ENCODE assay signal across 23 mouse cellular contexts in the genomic region with DNA sequence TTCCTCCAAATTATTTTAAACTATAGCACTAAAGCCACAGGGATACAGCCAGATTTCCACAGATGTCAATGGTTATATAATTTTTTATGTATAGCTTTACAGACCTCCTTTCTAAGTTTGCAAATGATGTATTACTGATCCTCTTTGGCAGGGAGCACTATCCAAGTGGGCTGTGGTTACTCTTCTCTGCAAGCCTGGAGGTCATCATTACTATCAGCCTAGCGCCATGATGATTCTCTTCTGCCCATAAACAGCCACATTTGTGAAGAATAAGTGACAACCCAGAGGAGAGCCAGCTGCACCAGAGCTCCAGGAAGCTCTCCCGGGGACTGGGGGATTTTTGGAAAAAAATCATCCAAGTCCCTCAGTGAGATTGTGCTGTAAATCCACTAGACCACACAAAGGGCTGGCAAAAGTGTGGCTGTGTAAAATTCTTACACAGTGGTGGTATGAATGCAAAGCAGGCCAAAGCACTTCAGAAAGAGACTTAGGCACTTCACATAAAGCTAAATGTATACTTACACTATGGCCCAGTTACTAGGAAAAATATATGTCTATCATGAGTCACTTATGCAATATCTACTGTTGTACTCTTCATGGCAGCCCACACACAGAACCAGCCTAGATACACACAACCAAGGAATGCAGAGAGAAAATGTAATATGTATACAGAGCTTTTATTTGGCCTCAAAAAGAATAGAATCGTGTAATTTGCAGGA. TPM values are rescaled to one million over a fixed set of nuclear protein-coding genes. Genes with fewer than 3 reads are reported as not detected.
DNase-seq lines count a peak whose midpoint lies in the region; ATAC-seq and TF ChIP-seq lines count a peak whose summit lies in the region.
"Had no signal": no experiment of that assay in that cellular context is flagged by ENCODE, and none has a peak within 500 bp of the region (broad histone marks: within the 10 kb centered on the region; RNA-seq: fewer than 3 reads in every experiment).

No protein-coding gene starts in this region.

- no peaks in the 10 kb centered on the region for H3K79me2 ChIP-seq in heart, adult 2 months (replicated peaks; ENCODE audit: control insufficient read depth, insufficient read depth, low read length)

- H3K9ac ChIP-seq in intestine, embryonic 14.5 days (ENCODE audit: low read length): no peak overlapping the region
- no peak overlapping the region for H3K9ac ChIP-seq in intestine, postnatal 0 days (ENCODE audit: low read depth, low read length)
- no peak overlapping the region for H3K9ac ChIP-seq in lung, embryonic 14.5 days
- H3K9ac ChIP-seq in embryonic facial prominence, embryonic 15.5 days: no peak overlapping the region
- no peak overlapping the region for H3K9ac ChIP-seq in intestine, embryonic 16.5 days (ENCODE audit: low read depth, low read length)
- no peak overlapping the region for H3K9ac ChIP-seq in heart, adult 2 months (ENCODE audit: low read depth, low read length)
- H3K9ac ChIP-seq: forebrain, embryonic 12.5 days; hindbrain, embryonic 12.5 days had no signal

- H3K4me2 ChIP-seq in intestine, embryonic 14.5 days (ENCODE audit: low read length): no peak overlapping the region
- no peak overlapping the region for H3K4me2 ChIP-seq in intestine, postnatal 0 days (replicated peaks; ENCODE audit: low read depth)
- no peak overlapping the region for H3K4me2 ChIP-seq in lung, embryonic 14.5 days
- no peak overlapping the region for H3K4me2 ChIP-seq in embryonic facial prominence, embryonic 15.5 days (replicated peaks)
- H3K4me2 ChIP-seq in intestine, embryonic 16.5 days (ENCODE audit: low read depth, low read length): no peak overlapping the region
- H3K4me2 ChIP-seq: forebrain, embryonic 12.5 days; hindbrain, embryonic 12.5 days had no signal

- no peak for TF ChIP-seq CTCF in intestine, postnatal 0 days (IDR thresholded peaks at IDR 0.05; ENCODE audit: low read depth)
- no peak for TF ChIP-seq CTCF in lung, embryonic 14.5 days (IDR thresholded peaks at IDR 0.05; ENCODE audit: low read depth)
- no peak for TF ChIP-seq CTCF in lung, adult 2 months (IDR thresholded peaks at IDR 0.05; ENCODE audit: insufficient read depth, low read length)
- TF ChIP-seq CTCF in heart, adult 2 months (IDR thresholded peaks at IDR 0.05): no peak

- no peak overlapping the region; the same call in 1 of the 2 replicates for H3K27ac ChIP-seq in intestine, embryonic 14.5 days (ENCODE audit: low read depth)
- no peak overlapping the region for H3K27ac ChIP-seq in intestine, postnatal 0 days (ENCODE audit: low read depth, low read length)
- 0 out of 2 replicates have a peak overlapping the region, but pooled peaks have one; percentile 15 for H3K27ac ChIP-seq in lung, embryonic 14.5 days (ENCODE audit: low read depth)
- H3K27ac ChIP-seq in embryonic facial prominence, embryonic 15.5 days (replicated peaks): peak overlapping the region; percentile 53; the same call in 1 of the 2 replicates
- H3K27ac ChIP-seq in intestine, embryonic 16.5 days (ENCODE audit: low read length): no peak overlapping the region
- no peak overlapping the region for H3K27ac ChIP-seq in heart, adult 2 months
- H3K27ac ChIP-seq: forebrain, embryonic 12.5 days; gastrocnemius, adult 2 months; heart, embryonic 10.5 days; hindbrain, embryonic 12.5 days had no signal

- WGBS in intestine, embryonic 14.5 days: 34% methylated on average over 3 of the region's 3 CpGs
- WGBS in intestine, postnatal 0 days: 58% methylated on average over 3 of the region's 3 CpGs
- 45% methylated on average over 3 of the region's 3 CpGs for WGBS in lung, embryonic 14.5 days
- WGBS in lung, adult 2 months: 73% methylated on average over 3 of the region's 3 CpGs
- 66% methylated on average over 3 of the region's 3 CpGs for WGBS in embryonic facial prominence, embryonic 15.5 days
- WGBS in intestine, embryonic 16.5 days: 49% methylated on average over 3 of the region's 3 CpGs
- 70% methylated on average over 3 of the region's 3 CpGs for WGBS in heart, adult 2 months

- H3K27me3 ChIP-seq in intestine, embryonic 14.5 days (replicated peaks; ENCODE audit: control insufficient read depth, insufficient read depth, low read length): 0 out of 2 replicates have a peak, but pooled peaks cover 3% of the 10 kb centered on the region
- H3K27me3 ChIP-seq in intestine, postnatal 0 days (replicated peaks; ENCODE audit: control insufficient read depth, insufficient read depth, low read length): no peaks in the 10 kb centered on the region
- H3K27me3 ChIP-seq in lung, embryonic 14.5 days (ENCODE audit: insufficient read depth, low read length): no peaks in the 10 kb centered on the region
- H3K27me3 ChIP-seq in embryonic facial prominence, embryonic 15.5 days: no peaks in the 10 kb centered on the region
- no peaks in the 10 kb centered on the region for H3K27me3 ChIP-seq in intestine, embryonic 16.5 days (replicated peaks; ENCODE audit: control insufficient read depth, insufficient read depth, low read length)
- H3K27me3 ChIP-seq in heart, adult 2 months (ENCODE audit: control insufficient read depth, insufficient read depth, low read length): no peaks in the 10 kb centered on the region
- H3K27me3 ChIP-seq: CH12.LX; forebrain, embryonic 12.5 days; hindbrain, embryonic 12.5 days had no signal

- H3K9me3 ChIP-seq in intestine, embryonic 14.5 days (ENCODE audit: control insufficient read depth, low read length): no peaks in the 10 kb centered on the region
- H3K9me3 ChIP-seq in intestine, postnatal 0 days (ENCODE audit: control insufficient read depth): no peaks in the 10 kb centered on the region
- no peaks in the 10 kb centered on the region for H3K9me3 ChIP-seq in lung, embryonic 14.5 days (ENCODE audit: low read depth, low read length)
- H3K9me3 ChIP-seq in embryonic facial prominence, embryonic 15.5 days (replicated peaks): no peaks in the 10 kb centered on the region
- no peaks in the 10 kb centered on the region for H3K9me3 ChIP-seq in intestine, embryonic 16.5 days (ENCODE audit: control insufficient read depth, low read length)
- H3K9me3 ChIP-seq: forebrain, embryonic 12.5 days; heart, embryonic 10.5 days; hindbrain, embryonic 12.5 days had no signal

- no peak for TF ChIP-seq EP300 in heart, adult 2 months (IDR thresholded peaks at IDR 0.05; ENCODE audit: insufficient read depth, low read depth, low read length)

- H3K4me3 ChIP-seq in intestine, embryonic 14.5 days (ENCODE audit: low read depth, low read length): no peak overlapping the region
- no peak overlapping the region for H3K4me3 ChIP-seq in intestine, postnatal 0 days (ENCODE audit: low read depth, low read length)
- H3K4me3 ChIP-seq in lung, embryonic 14.5 days (ENCODE audit: low read depth, low read length): no peak overlapping the region
- H3K4me3 ChIP-seq in lung, adult 2 months (replicated peaks; ENCODE audit: extremely low read depth, low read depth, low read length): no peak overlapping the region
- no peak overlapping the region for H3K4me3 ChIP-seq in embryonic facial prominence, embryonic 15.5 days (replicated peaks)
- no peak overlapping the region for H3K4me3 ChIP-seq in intestine, embryonic 16.5 days (ENCODE audit: low read length)
- H3K4me3 ChIP-seq in heart, adult 2 months: no peak overlapping the region
- H3K4me3 ChIP-seq: forebrain, embryonic 12.5 days; gastrocnemius, adult 2 months; heart, embryonic 10.5 days; hindbrain, embryonic 12.5 days had no signal

- H3K36me3 ChIP-seq in intestine, embryonic 14.5 days (ENCODE audit: control insufficient read depth, insufficient read depth, low read length): no peaks in the 10 kb centered on the region
- no peaks in the 10 kb centered on the region for H3K36me3 ChIP-seq in intestine, postnatal 0 days (ENCODE audit: control insufficient read depth, insufficient read depth)
- H3K36me3 ChIP-seq in lung, embryonic 14.5 days (ENCODE audit: insufficient read depth): no peaks in the 10 kb centered on the region
- H3K36me3 ChIP-seq in embryonic facial prominence, embryonic 15.5 days: no peaks in the 10 kb centered on the region
- no peaks in the 10 kb centered on the region for H3K36me3 ChIP-seq in intestine, embryonic 16.5 days (ENCODE audit: control insufficient read depth, insufficient read depth, low read length)
- H3K36me3 ChIP-seq in heart, adult 2 months (ENCODE audit: control insufficient read depth, insufficient read depth, low read length): no peaks in the 10 kb centered on the region
- H3K36me3 ChIP-seq: forebrain, embryonic 12.5 days; heart, embryonic 10.5 days; hindbrain, embryonic 12.5 days had no signal

- DNase-seq in intestine, embryonic 14.5 days (ENCODE audit: low spot score): no peak
- DNase-seq in lung, embryonic 14.5 days: peak; percentile 60
- no peak for DNase-seq in lung, adult 2 months
- DNase-seq in heart, adult 2 months: no peak
- DNase-seq in cerebellum, adult 8-10 months: no peak
- DNase-seq: adrenal gland, adult 2 months; adrenal gland, postnatal 25 days; cerebellum, adult 18-20 months; cerebellum, postnatal 10 days; gastrocnemius, adult 2 months; gastrocnemius, postnatal 25 days; heart, adult 11 months; heart, postnatal 10 days; heart, postnatal 4 days had no signal

- ATAC-seq in intestine, embryonic 14.5 days (replicated peaks; ENCODE audit: low FRiP score, low TSS enrichment, low read depth): 0 out of 2 replicates have a peak, but pooled peaks have one; percentile 43
- ATAC-seq in intestine, postnatal 0 days: no peak
- peak; percentile 76 for ATAC-seq in lung, embryonic 14.5 days (ENCODE audit: insufficient read depth)
- ATAC-seq in embryonic facial prominence, embryonic 15.5 days (ENCODE audit: insufficient number of reproducible peaks, low FRiP score, low TSS enrichment, low read depth): peak; percentile 73
- ATAC-seq in intestine, embryonic 16.5 days: peak; percentile 88
- ATAC-seq: forebrain, embryonic 16.5 days; hindbrain, embryonic 16.5 days had no signal

- TF ChIP-seq POLR2A in lung, adult 2 months (IDR thresholded peaks at IDR 0.05; ENCODE audit: borderline replicate concordance, extremely low read depth, low read depth, low read length): no peak
- no peak for TF ChIP-seq POLR2A in heart, adult 2 months (IDR thresholded peaks at IDR 0.05; ENCODE audit: insufficient read depth, low read depth, low read length)

- peaks cover 12% of the 10 kb centered on the region for H3K4me1 ChIP-seq in intestine, embryonic 14.5 days (replicated peaks; ENCODE audit: control insufficient read depth, insufficient read depth, low read length)
- no peaks in the 10 kb centered on the region for H3K4me1 ChIP-seq in intestine, postnatal 0 days (replicated peaks; ENCODE audit: control insufficient read depth, insufficient read depth, low read length)
- no peaks in the 10 kb centered on the region for H3K4me1 ChIP-seq in lung, embryonic 14.5 days (ENCODE audit: insufficient read depth)
- no peaks in the 10 kb centered on the region for H3K4me1 ChIP-seq in lung, adult 2 months (ENCODE audit: control insufficient read depth, insufficient read depth, low read length)
- 0 out of 2 replicates have a peak, but pooled peaks cover 5% of the 10 kb centered on the region for H3K4me1 ChIP-seq in embryonic facial prominence, embryonic 15.5 days
- 0 out of 2 replicates have a peak, but pooled peaks cover 4% of the 10 kb centered on the region for H3K4me1 ChIP-seq in intestine, embryonic 16.5 days (ENCODE audit: control insufficient read depth, insufficient read depth, low read length)
- no peaks in the 10 kb centered on the region for H3K4me1 ChIP-seq in heart, adult 2 months (ENCODE audit: control insufficient read depth, insufficient read depth, low read length)
- H3K4me1 ChIP-seq: forebrain, embryonic 12.5 days; hindbrain, embryonic 12.5 days had no signal

- intact Hi-C loops in heart, adult 2 months (cut with DNase I): no loop called here

RNA-seq across cellular contexts. Expression of a gene that starts 28.4 kb away (rescaled TPM):
- polyA plus RNA-seq in intestine, embryonic 14.5 days (2014; fragmentation: Nextera tagmentation; extraction: Ambion mirVana): 2.4 and 2.7 TPM in 2 replicates
- 2.1 and 2.4 TPM in 2 replicates for polyA plus RNA-seq in intestine, postnatal 0 days (2015; fragmentation: Nextera tagmentation; extraction: Ambion mirVana)
- 0.34 and 0.54 TPM in 2 replicates for polyA plus RNA-seq in lung, embryonic 14.5 days (2014; fragmentation: Nextera tagmentation; extraction: Ambion mirVana)
- 0.71 and 0.76 TPM in 2 replicates for polyA plus RNA-seq in lung, adult 2 months (2012; rRNA removed)
- 18.5 and 20.6 TPM in 2 replicates for polyA plus RNA-seq in embryonic facial prominence, embryonic 15.5 days (2015; fragmentation: Nextera tagmentation; extraction: Ambion mirVana)
- polyA plus RNA-seq in intestine, embryonic 16.5 days (2015; fragmentation: Nextera tagmentation; extraction: Ambion mirVana): 5.0 and 5.3 TPM in 2 replicates
- total RNA-seq in heart, adult 2 months (2021): 1 to 10 TPM; 1.4 to 1.9 TPM
- polyA plus RNA-seq in heart, adult 2 months (2012; rRNA removed): 0.80 and 1.3 TPM in 2 replicates

RNA-seq across cellular contexts. Expression of a gene that starts 37.5 kb away (rescaled TPM):
- polyA plus RNA-seq in intestine, embryonic 14.5 days (2014; fragmentation: Nextera tagmentation; extraction: Ambion mirVana): 15.8 and 18.7 TPM in 2 replicates
- 49.9 and 57.7 TPM in 2 replicates for polyA plus RNA-seq in intestine, postnatal 0 days (2015; fragmentation: Nextera tagmentation; extraction: Ambion mirVana)
- 6.8 and 7.7 TPM in 2 replicates for polyA plus RNA-seq in lung, embryonic 14.5 days (2014; fragmentation: Nextera tagmentation; extraction: Ambion mirVana)
- polyA plus RNA-seq in lung, adult 2 months (2012; rRNA removed): 4.7 and 10.1 TPM in 2 replicates
- 14.3 and 14.8 TPM in 2 replicates for polyA plus RNA-seq in embryonic facial prominence, embryonic 15.5 days (2015; fragmentation: Nextera tagmentation; extraction: Ambion mirVana)
- polyA plus RNA-seq in intestine, embryonic 16.5 days (2015; fragmentation: Nextera tagmentation; extraction: Ambion mirVana): 32.4 and 35.9 TPM in 2 replicates
- total RNA-seq in heart, adult 2 months (2021): 1 to 10 TPM; 4.1 to 4.6 TPM
- 2.5 and 4.4 TPM in 2 replicates for polyA plus RNA-seq in heart, adult 2 months (2012; rRNA removed)

RNA-seq across cellular contexts. Expression of a gene that starts 58.9 kb away (rescaled TPM):
- 0.04 and 0.46 TPM in 2 replicates for polyA plus RNA-seq in intestine, embryonic 14.5 days (2014; fragmentation: Nextera tagmentation; extraction: Ambion mirVana)
- polyA plus RNA-seq in intestine, postnatal 0 days (2015; fragmentation: Nextera tagmentation; extraction: Ambion mirVana): 0.07 and 0.17 TPM in 2 replicates
- polyA plus RNA-seq in lung, embryonic 14.5 days (2014; fragmentation: Nextera tagmentation; extraction: Ambion mirVana): 0.14 and 0.20 TPM in 2 replicates
- 0.01 TPM in 1 of 2 replicates, not detected in the other for polyA plus RNA-seq in lung, adult 2 months (2012; rRNA removed)
- polyA plus RNA-seq in embryonic facial prominence, embryonic 15.5 days (2015; fragmentation: Nextera tagmentation; extraction: Ambion mirVana): 0.77 and 1.0 TPM in 2 replicates
- 0.09 and 0.22 TPM in 2 replicates for polyA plus RNA-seq in intestine, embryonic 16.5 days (2015; fragmentation: Nextera tagmentation; extraction: Ambion mirVana)
- not detected for total RNA-seq in heart, adult 2 months (2021)
- 0.06 TPM in 2 replicates for polyA plus RNA-seq in heart, adult 2 months (2012; rRNA removed)
- total RNA-seq: adrenal gland, postnatal 25 days; CH12.LX; gastrocnemius, adult 2 months; heart, postnatal 10 days had no signal

Comparison
In these comparisons a context has a peak if more than half of its experiments do, and no peak if none do; other contexts are left out.
1. H3K27ac ChIP-seq: peak in lung, embryonic 14.5 days (single experiment) and embryonic facial prominence, embryonic 15.5 days (single experiment); none in intestine, embryonic 14.5 days (single experiment), intestine, postnatal 0 days (single experiment), intestine, embryonic 16.5 days (single experiment) and heart, adult 2 months (single experiment).